Mouse (Mus musculus): ENCODE measurements around the gene Npcd.

Npcd gene

DNA sequence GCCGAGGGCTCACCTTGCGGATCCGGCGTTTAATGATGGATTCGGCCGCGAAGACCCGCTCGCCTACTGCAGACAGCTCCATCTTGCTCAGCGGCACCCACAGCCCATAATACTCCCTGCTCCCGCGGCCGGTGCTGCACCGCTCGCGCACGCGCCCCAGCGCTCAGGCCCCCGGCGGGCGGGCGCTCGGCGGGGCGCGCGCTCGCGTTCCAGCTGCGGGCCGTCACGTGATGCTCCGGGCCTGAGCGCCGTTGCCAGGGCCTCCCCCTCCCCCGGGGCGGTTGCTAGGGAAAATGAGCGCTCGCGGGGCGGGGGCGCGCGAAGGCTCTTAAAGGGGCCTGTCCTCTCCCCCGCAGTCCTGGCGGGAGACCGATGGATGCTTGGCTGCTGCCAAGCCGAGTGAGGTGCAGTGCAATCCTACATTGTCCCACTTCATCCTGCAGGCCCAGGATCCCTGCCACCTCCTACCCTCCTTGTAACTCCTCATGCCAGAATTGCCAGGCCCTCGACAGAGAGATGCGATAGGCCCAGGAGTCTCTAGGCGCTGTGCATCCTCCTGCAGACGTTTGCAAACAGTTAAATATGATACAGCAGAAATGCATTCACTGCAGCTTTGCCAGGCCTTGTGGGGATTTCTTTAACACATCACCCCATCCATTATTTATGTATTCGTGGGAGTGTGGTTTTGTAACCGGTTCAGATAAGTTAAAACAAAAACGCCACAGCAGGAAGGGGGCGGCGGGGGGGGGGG lies at the start of gene Npcd, which contains the start of gene Cbx6:
Gene Npcd (minus strand): TSS at position 108 of the 751 bp plus-strand sequence.
Gene Cbx6 (minus strand): TSS at position 559 of the 751 bp plus-strand sequence.
- peak; percentile 28 to 41 for DNase-seq (ENCODE audit: low read depth in 1 of 2, low spot score in 2 of 2)

DNA sequence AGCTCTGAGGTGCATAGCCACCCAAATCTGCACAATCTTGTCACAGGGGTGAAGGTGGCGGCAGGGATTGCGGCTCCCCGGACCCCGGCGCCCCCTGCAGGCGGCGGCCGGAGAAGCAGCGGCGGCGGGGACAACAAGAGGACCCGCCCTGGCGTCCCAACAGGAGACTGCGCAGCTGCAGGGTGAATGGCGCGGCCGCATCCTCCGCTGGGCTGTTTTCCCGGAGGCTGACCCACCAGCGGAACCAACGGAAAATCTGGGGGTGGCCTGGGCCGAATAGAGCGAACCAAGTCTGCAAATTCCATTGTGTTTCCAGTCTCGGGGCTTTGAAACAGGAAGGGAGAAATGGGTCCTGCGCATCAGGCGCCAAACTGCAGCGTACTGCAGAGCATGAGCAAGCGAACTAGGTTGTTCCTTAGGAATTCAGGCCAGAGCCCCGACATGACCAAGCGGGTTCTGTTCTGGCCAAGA lies 49.4 kb upstream of the Npcd start:
- peak; percentile 57 to 81 for DNase-seq (ENCODE audit: low read depth in 1 of 2, low spot score in 2 of 2)

DNA sequence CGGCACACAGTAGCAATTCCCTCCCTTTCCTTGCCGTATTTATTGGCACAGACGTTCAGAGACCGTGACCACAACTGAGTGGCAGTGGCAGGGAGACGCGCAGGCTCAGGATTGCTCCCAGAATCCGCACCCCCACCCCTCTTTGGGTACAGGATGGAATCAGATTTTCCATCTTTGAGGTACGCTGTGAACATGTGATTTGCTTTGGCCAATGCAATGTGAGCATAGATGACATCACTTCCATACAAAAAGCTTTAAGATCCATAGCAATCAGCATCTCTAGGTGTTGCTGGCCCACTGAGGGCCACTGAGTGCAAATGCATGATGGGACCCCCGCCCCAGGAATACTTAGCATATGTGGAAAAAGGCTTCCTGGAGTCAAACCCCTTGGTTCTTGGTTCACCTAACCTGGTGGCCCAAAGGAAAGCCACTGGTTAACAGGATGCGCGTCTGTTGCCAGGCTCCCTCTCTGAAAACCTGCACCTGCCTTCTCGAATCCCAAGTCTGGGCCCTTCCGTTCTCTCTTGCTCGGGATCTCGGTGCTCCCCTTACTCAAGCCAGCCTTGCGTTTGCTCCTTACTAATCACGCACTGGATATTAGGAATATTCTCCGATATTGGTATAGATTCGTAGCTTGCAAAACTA lies 48.7 kb upstream of the Npcd start:
- no peak for DNase-seq (ENCODE audit: low read depth in 1 of 2, low spot score in 2 of 2)

DNA sequence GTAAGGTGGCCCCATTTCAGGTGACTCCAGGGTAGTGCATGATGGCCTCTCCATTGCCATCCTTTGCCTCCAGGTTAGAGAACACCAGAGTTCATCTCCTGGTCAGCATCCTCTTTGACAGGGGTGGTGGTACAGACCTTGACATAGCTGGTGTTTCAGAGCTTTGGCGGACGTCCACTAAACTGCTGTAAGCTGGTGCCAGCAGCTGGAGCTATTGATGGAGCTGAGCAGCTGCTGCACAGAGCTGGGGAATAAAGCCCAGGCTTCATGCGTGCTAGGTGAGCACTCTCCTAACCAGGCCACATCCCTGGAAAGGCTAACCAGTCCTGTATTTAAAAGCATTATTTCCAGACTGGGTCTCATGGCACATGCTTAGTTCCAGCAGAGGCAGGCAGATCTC lies 46.4 kb upstream of the Npcd start:
- no peak for DNase-seq (ENCODE audit: low read depth in 1 of 2, low spot score in 2 of 2)

DNA sequence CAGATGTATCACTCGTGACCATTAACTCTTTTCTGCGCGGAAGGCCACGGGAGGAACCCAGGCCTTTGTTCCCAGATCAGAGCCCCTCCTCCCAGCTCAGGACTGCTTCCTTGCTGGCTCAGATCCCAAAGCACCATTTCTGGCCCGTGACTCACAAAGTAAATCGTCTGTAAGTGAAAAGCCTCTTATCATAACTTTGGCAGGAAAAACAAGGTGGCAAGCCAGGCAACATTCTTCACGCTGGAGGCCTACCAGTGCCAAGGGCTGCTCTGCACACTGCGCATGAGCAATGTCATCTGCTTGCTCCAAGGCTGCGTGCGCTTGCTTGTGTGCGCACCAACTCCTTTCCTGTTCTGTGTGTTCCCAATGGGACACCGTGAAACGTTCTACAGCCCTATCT lies 45.3 kb upstream of the Npcd start:
- no peak for DNase-seq (ENCODE audit: low read depth in 1 of 2, low spot score in 2 of 2)

DNA sequence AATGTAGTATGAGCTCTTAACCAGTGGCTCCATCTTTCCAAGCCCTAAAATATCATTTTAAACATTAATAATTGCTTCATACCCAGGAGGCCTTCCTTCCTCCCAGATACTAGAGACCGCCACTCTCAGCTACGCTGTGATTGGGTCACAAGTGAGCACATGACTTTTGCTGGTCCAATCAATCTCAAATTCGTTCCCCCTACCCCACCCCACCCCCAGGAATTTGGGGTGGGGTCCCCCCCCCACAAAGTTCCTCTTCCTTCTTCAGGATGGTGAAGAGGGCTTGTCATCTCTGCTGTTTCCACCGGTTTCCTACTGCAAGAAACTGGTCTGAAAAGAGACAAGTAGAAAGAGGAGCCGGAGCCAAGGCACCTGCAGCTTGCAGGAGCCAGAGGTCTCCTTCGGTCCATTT lies 44.7 kb upstream of the Npcd start:
- DNase-seq (ENCODE audit: low read depth in 1 of 2, low spot score in 2 of 2), result no peak

DNA sequence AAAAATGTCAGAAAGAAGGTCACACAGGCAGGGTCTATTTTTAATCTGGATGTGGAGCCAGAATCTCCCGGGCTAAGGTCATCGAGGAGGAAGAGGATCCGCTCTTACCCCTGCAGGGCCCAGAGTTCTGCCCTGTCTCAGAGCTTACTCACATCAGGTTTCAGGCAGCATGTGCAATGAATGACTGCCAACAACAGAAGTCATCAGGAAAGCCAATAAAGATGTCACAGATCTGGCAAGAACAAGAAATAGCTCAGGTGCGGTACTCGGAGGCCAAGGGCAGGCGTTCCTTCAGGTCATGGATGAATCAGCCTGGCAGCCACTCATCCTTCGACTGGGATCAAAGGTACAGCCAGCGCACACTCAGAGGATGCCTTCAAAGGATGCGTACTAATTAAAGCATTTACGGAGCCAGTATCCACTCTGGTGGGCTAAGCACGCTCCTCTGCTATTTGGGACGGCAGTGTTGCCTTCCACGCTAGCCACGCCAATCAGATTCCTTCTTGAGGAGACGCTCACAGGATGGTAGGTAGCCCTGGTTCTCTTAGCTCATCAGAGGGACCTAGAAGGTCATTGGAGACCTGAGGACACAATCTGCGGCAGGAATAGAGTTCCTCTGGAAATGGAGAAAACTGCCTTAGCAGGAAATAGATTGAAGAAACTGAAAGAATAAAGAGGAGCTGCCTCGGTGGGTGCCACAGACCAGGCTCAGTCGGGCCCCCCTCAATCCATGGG lies 41.4 kb upstream of the Npcd start:
- DNase-seq (ENCODE audit: low read depth in 1 of 2, low spot score in 2 of 2), result no peak

DNA sequence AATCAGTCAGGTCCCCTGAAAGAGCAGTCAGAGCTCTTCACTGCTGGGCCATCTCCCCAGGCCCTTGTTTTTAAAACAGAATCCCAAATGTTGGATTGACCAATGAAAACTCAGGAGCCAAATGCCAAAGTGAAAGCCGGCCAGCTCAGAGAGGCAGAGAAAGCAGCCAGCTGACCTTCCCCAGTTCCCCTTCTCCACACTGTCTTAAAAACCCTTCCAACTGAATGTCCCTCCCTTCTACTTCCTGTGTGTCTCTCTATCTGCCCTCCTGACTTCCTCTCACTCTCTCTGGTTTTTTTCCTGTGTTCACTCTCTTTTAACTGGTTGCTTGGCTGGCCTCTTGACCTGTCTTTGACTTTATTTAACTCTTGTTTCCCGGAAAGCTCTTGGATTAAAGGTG lies 40.0 kb upstream of the Npcd start:
- no peak for DNase-seq (ENCODE audit: low read depth in 1 of 2, low spot score in 2 of 2)

DNA sequence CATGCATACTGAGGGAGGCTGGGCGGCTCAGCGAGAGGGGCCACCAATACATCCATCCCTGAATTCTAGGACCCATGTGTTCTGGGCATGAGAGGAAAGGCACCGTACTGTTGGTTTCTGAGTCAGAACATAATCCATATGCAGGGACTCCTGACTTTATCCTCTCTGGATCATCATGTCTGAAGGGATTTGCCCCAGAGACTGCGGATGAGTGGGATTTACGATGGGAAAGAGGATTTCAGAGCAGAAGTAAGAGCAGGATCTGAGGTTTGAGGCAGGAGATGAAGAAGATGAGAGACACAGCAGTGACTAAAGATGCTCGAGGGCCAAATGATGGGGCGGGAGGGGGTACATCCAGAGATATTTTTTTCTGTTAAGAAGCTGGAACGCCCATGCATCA lies 39.5 kb upstream of the Npcd start:
- DNase-seq (ENCODE audit: low read depth in 1 of 2, low spot score in 2 of 2), result no peak

DNA sequence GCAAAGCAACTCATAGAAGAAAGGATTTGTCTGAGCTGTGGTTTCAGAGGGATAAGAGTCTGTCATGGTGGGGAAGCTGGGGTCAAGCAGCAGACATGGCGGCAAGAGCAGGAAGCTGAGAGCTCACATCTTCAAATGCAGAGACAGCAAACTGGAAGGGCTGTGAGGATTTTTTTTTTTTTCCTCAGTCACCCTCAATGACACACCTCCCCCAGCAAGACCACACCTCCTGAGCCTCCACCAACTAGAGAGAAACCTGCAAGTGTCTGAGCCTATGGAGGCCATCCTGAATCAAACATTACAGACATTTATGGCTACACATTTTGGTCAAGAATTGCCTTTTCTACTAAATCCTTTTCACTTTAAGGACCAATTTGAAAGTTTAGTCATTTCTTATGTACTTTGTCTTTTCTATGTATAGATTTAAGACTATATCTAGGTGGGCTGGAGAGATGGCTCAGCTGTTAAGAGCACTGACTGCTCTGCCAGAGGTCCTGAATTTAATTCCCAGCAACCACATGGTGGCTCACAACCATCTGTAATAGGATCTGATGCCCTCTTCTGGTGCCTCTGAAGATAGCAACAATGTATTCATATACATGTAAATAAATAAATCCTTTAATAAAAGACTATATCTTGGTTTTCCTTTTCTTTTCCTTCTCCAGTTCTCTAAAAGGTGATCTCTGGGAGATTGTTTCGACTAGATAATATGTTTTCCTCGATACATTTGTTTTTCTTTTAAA lies 33.4 kb upstream of the Npcd start:
- no peak for DNase-seq (ENCODE audit: low read depth in 1 of 2, low spot score in 2 of 2)

DNA sequence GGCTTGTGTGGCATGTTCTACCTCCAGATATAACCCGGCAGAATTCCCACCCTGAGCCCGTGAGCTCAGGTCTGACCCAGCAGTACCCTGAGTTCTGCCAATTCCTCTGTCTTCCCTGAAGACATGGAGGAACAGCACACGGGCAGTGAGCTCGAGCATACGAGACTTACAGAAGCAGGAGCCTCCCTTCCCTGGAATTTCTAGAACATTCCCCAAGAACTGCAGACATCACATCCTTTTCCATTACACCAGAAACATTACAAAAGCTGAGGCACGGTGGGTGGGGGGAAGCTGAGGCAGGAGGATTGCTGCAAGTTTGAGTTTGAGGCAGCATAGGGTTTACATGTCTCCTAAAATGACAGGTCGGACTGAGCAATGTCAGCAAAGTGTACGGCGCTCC lies 25.8 kb upstream of the Npcd start:
- no peak for DNase-seq (ENCODE audit: low read depth in 1 of 2, low spot score in 2 of 2)

DNA sequence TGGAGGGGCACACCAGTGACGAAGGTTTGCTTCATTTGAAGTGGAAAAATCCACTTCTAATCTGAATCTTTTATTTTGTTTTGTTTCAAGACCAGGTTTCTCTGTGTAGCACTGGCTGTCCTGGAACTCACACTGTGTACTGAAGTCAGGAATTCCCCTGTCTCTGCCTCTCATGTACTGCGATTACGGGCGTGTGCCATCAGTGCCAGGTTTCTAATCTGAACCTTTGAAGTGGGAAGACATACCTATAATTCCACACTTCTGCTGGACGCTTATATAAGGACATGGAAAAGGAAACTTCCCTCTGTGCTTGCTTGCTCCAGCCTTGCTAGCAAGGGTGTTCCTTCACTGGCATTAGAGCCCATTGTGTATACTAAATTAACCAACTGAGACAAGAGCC lies 24.9 kb upstream of the Npcd start:
- no peak for DNase-seq (ENCODE audit: low read depth in 1 of 2, low spot score in 2 of 2)

DNA sequence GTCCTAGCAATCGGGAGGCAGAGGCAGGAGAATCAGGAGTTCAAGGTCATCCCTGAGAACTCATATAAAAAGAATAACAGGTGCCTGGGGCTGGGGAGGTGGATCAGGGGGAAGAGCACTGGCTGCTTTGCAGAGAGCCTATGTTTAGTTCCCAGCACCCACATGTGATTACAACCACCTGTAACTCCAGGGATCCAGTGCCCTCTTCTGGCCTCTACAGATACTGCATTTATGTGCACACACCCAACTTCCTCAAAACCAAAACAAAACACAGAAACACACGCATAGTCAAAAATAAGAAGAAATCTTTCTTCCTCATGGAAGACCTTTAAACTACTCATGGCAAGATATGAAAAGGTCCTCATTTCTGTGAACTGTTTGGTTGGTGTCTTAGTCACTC lies 16.1 kb upstream of the Npcd start:
- DNase-seq (ENCODE audit: low read depth in 1 of 2, low spot score in 2 of 2), result no peak

DNA sequence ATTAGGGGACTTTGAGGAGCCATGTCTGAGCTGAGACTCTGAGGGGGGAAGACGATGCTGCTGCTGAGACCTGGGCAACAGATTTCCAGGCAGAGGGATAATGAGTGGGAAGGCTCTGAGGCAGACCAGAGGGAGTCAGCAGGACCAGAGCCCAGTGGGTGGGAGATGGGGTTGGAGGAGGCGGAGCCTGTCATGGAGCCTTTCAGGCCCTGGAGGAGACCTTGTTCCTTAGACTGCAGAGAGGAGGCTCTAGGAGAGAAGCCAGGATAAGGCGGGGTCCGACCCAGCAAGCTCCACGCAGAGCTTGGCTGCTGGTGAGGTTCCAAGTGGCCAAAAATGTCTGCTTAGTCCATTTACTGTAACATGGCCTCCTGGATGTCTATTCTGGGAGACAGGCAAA lies 13.1 kb upstream of the Npcd start:
- DNase-seq (ENCODE audit: low read depth in 1 of 2, low spot score in 2 of 2), result no peak

DNA sequence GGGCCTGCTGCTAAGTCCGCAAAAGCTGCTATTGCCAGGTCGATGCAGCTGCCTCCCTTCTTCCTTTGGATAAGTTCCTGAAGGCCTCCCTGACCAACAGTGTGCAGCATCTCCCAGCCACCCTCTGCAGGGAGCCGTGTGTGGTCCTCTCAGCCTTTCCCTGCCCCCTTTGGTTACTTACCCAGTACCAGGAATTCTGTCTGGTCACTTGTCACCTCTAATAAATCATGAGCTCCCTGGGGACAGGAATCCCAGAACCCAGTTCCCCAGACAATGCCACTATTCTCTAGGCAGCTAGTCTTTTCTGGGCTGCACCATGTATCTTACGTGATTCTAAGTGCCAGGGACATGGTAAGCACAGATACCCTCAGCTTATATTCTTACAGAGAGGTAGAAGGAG lies 11.9 kb upstream of the Npcd start:
- no peak for DNase-seq (ENCODE audit: low read depth in 1 of 2, low spot score in 2 of 2)

DNA sequence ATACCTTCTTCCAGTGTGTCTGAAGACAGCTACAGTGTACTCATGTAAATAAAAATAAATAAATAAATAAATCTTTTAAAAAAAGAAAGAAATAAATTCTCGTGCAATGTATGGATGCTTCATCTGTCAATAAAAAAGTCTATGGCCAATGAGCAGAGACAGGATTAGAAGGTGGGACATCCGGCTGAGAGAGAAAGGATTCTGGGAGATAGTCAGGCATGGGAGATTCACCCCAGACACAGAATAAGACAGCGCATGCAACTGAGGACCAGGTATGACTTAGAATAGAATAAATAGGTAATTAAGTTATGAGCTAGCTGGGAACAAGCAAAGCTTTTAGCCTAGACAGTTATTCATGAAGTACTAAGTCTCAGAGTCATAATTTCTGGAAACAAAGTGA lies 8.9 kb upstream of the Npcd start:
- no peak for DNase-seq (ENCODE audit: low read depth in 1 of 2, low spot score in 2 of 2)

DNA sequence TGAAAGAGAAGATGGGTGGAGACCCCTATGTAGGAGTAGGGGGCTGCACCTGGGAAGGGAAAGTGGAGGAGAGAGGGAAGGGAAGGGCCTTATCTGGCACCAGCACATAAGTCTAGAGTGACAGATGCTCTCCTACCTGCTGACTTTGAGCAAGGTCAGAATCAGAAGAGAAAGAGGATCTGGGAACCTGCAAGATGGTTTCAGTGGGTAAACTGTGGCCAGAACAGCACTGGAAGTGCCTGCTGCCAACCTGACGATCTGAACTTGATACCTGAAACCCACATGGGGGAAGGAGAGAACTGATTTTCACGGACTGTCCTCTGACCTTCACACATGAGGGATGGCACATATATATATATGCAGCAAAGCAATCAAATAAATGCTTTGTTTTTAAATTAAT lies 6.2 kb upstream of the Npcd start:
- no peak for DNase-seq (ENCODE audit: low read depth in 1 of 2, low spot score in 2 of 2)

DNA sequence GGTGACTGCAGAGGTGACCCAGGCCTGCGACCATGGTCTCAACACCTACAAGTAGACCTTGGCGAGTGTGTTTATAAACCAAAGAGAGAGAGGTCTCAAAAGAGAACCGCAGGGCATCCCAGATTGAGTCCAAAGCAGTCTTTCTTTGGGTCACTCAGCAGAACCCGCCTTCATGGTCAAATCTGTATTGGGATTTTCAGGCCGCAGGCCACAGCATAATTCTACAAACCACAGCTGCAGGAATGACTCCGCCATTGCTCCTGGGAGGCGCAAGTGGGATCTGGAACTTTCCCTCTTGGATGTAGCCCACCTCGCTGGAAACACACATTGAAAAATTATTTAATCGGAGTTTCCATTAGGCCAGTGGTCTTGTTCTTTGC lies 834 bp upstream of the Npcd start:
- no peak for DNase-seq (ENCODE audit: low read depth in 1 of 2, low spot score in 2 of 2)

DNA sequence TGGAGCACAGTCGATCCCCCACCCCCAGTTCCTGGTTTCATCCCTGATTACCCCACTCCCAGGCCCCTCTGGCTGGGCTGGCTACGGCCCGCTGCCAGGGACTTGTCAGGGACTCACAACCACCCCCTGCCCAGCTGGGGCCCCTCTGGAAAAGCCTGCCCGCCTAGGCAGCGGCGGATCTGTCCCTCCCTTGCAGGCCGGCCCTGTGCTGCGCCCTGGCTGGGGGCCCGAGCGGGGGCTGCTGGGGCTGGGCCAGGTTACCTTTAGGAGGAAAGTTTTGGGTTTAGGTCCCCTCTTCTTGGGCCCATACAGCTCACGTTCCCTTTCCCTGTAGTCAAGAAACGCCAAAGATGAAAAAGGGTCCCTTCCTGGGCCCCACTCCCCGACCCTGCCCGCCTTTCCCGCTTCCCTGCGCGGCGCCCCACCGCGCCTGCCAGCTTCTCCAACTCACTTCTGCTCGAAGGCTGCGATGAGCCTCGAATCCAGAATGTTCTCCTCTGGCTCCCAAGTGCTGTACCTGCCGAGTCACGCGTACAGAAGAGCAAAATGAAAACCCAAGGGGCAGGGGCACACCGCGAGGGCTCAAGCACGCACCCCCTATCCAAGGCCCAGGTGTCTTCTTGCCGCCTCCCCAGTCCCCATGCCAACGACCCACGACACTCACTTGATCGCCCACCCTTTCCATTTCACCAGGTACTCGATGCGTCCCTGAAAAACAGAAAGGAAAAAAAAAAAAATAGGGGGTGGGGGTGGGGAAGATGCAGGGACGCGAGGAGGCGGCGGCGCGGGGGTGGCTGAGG lies 586 bp downstream of the Npcd start:
- no peak for DNase-seq (ENCODE audit: low read depth in 1 of 2, low spot score in 2 of 2)

DNA sequence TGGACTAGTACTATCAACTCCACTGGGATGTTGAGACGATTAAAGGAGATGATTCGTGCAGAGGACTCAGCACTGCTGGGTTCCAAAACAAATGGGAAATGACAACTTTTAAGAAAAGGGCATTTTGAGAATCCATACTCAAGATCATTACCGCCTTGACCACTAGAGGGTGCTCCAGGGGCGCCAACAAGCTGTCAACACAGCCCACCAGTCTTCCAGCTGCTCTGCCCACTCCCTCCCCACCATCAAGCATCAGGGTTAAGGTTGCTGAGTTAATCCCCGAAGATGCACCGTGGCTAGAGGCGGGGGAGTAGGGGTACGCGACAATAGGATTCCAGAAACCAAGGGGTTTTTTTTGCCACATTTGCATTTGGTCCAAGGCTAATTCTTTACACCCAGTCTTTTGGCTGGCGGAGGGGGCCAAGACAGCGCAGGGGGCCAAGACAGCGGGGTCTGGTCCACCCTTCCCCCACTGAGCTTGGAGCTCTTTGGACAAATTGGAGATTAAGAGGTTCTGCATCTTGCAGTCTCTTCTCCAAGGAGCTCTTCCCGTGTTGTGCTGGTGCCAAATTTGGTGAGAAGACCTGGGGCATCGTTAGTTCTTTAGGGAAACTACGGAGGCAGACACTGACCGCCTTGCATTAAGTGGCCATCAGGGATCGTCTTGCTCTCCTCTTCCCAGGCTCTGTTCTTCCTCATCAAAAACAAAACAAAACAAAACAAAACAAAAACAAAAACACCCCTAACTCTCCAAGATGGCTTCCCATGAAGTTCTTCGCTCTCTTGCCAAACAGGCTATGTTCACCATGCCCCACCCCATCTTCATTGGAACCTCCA lies 1.8 kb downstream of the Npcd start:
- DNase-seq (ENCODE audit: low read depth in 1 of 2, low spot score in 2 of 2), result peak in 1 of 2 experiments; percentile 41
